27 mouse cellular contexts compared by ENCODE assay signal in genomic region chr6:93836585-93836984, GRCm38 (mm10).
"Had no signal": no experiment of that assay in that cellular context is flagged by ENCODE, and none has a peak within 500 bp of the region (broad histone marks: within the 10 kb centered on the region; RNA-seq: fewer than 3 reads in every experiment).

No protein-coding gene starts in this region.

- ATAC-seq: hindbrain, embryonic 16.5 days; inflammation-experienced regulatory T-cells, adult 6 months; intestine, embryonic 16.5 days; liver, embryonic 12.5 days had no signal

- H3K9ac ChIP-seq: heart, embryonic 12.5 days; hindbrain, embryonic 12.5 days; hindbrain, embryonic 14.5 days; kidney, embryonic 15.5 days; limb, embryonic 12.5 days; limb, embryonic 15.5 days; liver, embryonic 12.5 days; liver, embryonic 14.5 days had no signal

- DNase-seq: gastrocnemius, adult 2 months; gastrocnemius, postnatal 10 days; gastrocnemius, postnatal 25 days; heart, adult 18-20 months; heart, postnatal 10 days; heart, postnatal 4 days; kidney, adult 18-20 months; kidney, adult 8-10 months; kidney, postnatal 14 days; kidney, postnatal 36 days; layer of hippocampus, adult 9-11 months; layer of hippocampus, postnatal 36 days; left cerebral cortex, postnatal 4 days had no signal

- H3K9me3 ChIP-seq: heart, embryonic 10.5 days; heart, embryonic 12.5 days; hindbrain, embryonic 10.5 days; hindbrain, embryonic 12.5 days; kidney, embryonic 15.5 days; limb, embryonic 12.5 days; limb, embryonic 15.5 days; liver, embryonic 12.5 days had no signal

- H3K4me3 ChIP-seq: gastrocnemius, adult 2 months; heart, embryonic 10.5 days; heart, embryonic 12.5 days; hindbrain, embryonic 10.5 days; hindbrain, embryonic 12.5 days; kidney, embryonic 15.5 days; limb, embryonic 12.5 days; limb, embryonic 15.5 days; liver, embryonic 12.5 days had no signal

- H3K27ac ChIP-seq: gastrocnemius, adult 2 months; heart, embryonic 10.5 days; hindbrain, embryonic 10.5 days; hindbrain, embryonic 12.5 days; hindbrain, embryonic 14.5 days; kidney, embryonic 15.5 days; kidney, postnatal 0 days; limb, embryonic 12.5 days; limb, embryonic 15.5 days; liver, embryonic 12.5 days; liver, embryonic 14.5 days had no signal

- H3K27me3 ChIP-seq: heart, embryonic 12.5 days; hindbrain, embryonic 12.5 days; kidney, embryonic 15.5 days; limb, embryonic 12.5 days; limb, embryonic 15.5 days; liver, embryonic 12.5 days had no signal

- H3K36me3 ChIP-seq: heart, embryonic 10.5 days; heart, embryonic 12.5 days; hindbrain, embryonic 10.5 days; hindbrain, embryonic 12.5 days; kidney, embryonic 15.5 days; limb, embryonic 12.5 days; limb, embryonic 15.5 days; liver, embryonic 12.5 days had no signal

- H3K4me2 ChIP-seq: heart, embryonic 12.5 days; hindbrain, embryonic 12.5 days; hindbrain, embryonic 14.5 days; kidney, embryonic 15.5 days; limb, embryonic 12.5 days; limb, embryonic 15.5 days; liver, embryonic 12.5 days had no signal

- H3K4me1 ChIP-seq: kidney, embryonic 15.5 days; limb, embryonic 15.5 days; liver, embryonic 12.5 days had no signal
